Mouse (Mus musculus): ENCODE data around the gene Disp1.

Disp1 gene

GRCm38 (mm10) chr1:183220796-183221718, at the start of gene Disp1:
Gene Disp1, minus strand, starts transcription at chr1:183221522.
- peak; percentile 34 for DNase-seq (ENCODE audit: low read depth, low spot score)

GRCm38 (mm10) chr1:183267666-183268065, 46.3 kb upstream of the Disp1 start:
- DNase-seq (ENCODE audit: low read depth, low spot score), result no peak

DNA sequence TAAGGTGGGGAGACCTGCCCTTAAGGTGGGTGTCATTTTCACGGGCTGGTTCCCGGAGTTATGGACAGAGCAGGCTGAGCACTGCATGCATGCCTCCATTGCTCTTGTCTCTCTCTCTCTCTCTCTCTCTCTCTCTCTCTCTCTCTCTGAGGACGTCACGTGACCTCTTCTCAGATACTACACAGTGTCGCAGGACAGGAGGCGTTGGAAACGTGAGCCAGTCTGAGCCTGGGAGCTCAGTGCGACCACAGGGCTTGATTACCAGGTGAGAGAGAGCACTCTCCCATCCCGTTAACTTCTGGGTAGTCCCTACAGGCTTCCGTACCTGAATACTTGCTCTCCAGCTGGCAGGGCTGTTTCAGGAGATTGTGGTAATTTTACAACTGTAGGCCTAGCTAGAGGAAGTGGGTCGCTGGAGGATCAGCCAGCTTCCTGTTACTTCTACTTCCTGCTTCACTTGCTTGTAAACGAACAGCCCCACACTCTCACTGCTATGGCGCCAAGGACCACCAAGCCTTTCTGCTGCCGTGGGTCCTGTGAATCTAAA, 44.7 kb upstream of the Disp1 start:
- no peak for DNase-seq (ENCODE audit: low read depth, low spot score)

DNA sequence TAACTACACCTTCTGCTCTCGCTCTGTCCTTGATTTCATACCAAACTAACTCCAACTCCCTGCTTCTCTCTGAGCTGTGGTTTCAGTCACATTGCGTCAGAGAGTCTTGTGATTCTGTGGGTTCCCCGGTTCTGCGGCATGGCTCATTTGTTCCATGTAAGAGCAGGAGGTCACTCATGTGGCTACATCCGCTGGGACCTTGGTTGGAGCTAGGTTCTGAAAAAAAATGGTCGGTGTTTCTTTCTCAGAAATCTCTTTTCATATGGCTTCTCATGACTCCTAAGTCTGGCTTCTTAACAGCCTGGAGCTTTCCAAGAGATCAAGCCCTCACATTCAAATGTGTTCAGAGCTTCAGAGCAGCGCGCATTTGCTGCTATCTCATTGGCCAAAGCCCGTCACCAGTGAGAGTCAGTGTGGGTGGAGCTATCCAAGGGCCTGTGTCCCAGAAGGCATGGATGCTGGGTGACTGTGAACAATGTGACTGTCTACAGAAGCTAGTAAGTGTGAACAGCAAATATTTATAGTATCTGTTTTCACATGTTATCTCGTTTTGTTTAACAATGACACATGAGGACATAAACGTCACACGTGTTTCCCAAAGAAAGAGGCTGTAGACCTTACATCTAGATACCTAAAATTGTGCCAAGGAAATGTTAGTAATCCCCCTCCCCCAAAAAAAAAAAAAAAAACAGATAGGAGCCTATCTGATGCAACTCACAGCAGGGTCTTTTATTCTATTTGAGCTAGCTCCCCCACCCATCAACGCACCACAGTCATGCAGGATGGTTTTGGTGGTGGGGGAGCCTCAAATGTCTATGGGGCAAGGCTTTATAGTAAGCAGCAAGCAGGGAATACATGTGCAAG, 43.1 kb upstream of the Disp1 start:
- no peak for DNase-seq (ENCODE audit: low read depth, low spot score)

DNA sequence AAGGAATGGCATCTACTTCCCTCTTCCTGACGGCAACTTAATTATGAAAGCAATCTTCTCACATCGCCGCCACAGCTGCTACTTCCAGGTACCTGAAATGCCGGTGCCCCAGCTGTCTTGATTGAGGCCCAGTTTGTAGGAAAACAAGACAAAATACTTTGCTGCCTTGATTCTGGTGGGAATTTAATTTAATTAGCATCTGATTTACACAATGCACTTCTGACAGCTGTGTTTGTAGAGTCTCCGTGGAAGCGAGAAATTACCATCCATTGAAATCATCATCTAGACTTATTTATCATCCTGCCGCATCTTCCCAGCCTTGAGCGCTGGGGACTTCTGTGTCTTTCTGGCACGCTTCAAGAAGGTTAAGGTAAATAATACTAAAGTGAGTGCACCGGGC, 31.3 kb upstream of the Disp1 start:
- DNase-seq (ENCODE audit: low read depth, low spot score), result no peak

DNA sequence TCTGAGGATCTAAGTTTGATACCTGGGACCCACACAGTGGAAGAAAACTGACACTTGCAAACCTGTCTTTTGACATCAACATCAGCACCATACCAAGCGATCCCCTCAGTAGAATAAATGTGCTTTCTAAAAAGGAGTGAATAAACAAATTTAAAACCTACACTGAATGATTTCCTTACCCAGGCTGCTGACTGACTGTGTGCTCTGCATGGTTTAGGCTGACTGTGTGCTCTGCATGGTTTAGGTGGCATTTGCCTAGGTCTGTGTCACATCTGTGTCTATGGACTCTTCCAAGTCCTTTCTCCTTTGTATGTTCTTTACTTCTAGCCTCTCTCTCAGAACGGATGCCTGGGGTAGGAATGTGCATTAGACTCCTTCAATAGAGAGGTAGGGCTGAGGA, 30.5 kb upstream of the Disp1 start:
- no peak for DNase-seq (ENCODE audit: low read depth, low spot score)

DNA sequence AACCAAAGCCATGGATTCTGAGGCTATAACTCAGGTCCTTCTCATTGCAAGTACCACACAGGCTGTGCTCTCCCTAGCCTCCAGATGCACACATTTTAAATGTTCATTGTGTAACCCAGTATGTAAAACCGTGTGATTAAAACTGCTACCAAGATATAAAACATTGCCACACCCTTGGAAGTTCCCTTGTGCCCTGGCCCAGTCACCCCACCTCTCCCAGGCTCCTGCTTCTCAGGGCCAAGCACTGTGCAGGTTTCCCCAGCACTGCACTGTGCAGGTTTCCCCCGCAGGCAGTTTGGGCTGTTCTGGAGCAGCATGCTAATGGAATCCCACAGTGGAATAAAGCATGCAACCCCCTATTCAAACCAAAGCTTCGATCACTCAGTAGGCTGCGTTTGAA, 29.3 kb upstream of the Disp1 start:
- no peak for DNase-seq (ENCODE audit: low read depth, low spot score)

DNA sequence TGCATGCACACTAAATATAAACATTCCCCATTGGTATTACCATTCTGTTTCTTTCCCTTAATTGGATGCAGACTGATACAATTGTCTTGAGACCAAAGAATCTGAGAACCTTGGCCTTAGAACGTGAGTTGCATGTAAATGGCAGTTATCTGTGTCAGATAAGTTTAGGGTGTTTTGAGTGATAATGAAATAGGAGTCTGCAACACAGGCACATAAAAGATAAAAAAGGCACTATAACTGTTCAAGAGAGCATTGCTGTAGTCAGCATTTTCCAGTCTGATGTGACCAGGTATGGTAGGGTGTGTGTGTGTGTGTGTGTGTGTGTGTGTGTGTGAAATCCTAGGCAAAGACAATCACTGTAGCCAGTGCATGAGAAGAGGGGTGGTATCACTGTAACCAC, 26.8 kb upstream of the Disp1 start:
- DNase-seq (ENCODE audit: low read depth, low spot score), result no peak

GRCm38 (mm10) chr1:183243293-183243692, 22.0 kb upstream of the Disp1 start:
- DNase-seq (ENCODE audit: low read depth, low spot score), result no peak

- peak; percentile 16 for DNase-seq (ENCODE audit: low read depth, low spot score)
These were observed 16.6 kb upstream of the Disp1 start for GRCm38 (mm10) chr1:183237901-183238300.

- DNase-seq (ENCODE audit: low read depth, low spot score), result no peak
These were observed 15.1 kb upstream of the Disp1 start for GRCm38 (mm10) chr1:183236460-183236859.

DNA sequence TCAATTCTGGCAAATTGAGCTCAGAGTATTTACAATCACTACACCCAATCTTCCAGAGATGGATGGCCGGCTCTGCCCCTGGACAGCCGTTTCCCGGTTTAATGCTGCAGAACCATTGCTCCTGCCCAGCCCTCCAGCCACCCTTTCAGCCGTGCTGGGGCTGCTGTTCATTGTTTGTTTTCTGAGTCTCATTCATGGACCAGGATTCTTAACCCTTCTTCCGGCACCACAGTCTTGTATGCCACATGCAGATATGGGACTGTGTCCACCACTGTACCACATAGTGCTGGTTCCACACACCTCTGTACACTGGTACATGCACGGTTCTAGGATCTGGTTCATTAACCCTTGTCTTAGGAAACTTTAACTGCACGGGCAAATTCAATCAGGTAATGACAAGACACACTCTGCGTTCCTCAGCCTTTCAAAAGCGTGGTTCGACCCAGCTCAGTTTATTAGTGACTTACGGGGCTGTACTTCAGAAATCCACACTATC, 12.4 kb upstream of the Disp1 start:
- no peak for DNase-seq (ENCODE audit: low read depth, low spot score)

GRCm38 (mm10) chr1:183232985-183233678, 11.8 kb upstream of the Disp1 start:
- DNase-seq (ENCODE audit: low read depth, low spot score), result no peak

DNA sequence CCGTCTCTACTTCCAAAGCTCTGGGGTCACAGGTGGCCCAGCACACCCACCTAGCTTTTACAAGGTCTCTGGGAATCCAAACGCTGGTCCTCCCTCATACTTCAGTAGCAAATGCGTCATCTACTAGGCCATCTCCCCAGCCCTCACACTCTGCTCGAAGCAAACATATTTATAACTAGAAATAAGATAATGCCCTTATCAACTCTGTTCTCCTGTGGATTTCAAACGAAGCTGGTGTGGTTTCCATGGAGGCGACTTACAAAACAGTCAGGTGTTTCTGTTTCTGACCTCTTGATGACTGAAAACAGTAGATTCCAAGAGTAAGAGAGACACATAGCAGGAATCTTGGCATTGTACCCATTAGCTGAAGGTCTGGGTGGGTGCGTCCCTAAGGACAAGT, 6.1 kb upstream of the Disp1 start:
- no peak for DNase-seq (ENCODE audit: low read depth, low spot score)

DNA sequence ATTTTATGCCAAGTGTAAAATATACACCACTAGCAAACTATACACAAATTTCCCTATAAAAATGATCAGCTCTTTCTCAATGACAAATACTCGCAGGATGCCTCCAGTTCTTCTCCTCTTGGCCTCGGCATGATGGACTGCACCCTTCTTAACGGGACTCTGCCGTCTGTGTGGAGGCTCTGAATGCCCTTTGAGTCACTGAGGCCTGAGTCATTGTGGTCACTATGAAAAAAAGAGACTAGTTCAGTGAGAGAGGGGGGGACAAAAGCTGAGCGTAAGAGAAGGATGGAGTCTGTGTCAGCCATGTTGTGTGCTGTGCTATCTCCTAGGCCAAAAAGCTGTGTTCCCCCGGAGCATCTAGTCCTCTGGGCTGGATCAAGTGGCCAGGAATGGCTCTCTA, 2.3 kb downstream of the Disp1 start:
- no peak for DNase-seq (ENCODE audit: low read depth, low spot score)

DNA sequence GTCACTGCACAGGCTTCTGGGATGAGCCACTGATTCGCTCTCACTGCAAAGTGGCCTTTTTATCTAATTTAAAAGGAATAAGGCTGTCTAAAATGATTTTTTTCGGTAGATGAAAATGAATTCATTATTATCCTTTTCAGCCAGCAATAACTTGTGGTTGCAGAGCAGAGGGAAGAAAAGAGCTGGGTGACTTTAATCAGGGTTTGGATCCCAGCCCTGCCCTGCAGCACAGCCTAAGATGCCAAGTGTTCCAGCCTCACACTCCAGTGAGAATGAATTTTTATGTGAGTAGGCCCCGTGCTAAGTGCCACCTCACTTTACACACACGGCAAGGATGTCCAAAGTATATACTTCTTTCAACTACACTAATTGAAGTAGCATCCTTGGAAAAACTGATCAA, 4.6 kb downstream of the Disp1 start:
- no peak for DNase-seq (ENCODE audit: low read depth, low spot score)

GRCm38 (mm10) chr1:183215706-183216105, 5.6 kb downstream of the Disp1 start:
- DNase-seq (ENCODE audit: low read depth, low spot score), result no peak

DNA sequence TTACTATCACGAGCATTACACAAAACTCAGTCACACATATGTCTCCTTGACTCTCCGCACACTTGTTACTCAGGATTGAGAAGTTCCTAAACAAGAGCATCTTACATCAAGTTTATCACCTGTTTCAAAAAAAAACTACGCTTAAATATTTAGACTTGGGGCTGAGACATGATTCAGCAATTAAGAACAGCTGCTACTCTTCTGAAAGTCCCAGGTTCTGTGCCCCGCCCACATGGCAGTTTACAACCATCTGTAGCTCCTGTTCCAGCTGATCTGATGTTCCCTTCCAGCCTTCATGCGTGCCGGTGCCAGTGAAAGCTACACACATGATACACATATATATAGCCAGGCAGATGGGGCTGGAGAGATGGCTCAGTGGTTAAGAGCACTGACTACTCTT, 7.5 kb downstream of the Disp1 start:
- DNase-seq (ENCODE audit: low read depth, low spot score), result no peak

DNA sequence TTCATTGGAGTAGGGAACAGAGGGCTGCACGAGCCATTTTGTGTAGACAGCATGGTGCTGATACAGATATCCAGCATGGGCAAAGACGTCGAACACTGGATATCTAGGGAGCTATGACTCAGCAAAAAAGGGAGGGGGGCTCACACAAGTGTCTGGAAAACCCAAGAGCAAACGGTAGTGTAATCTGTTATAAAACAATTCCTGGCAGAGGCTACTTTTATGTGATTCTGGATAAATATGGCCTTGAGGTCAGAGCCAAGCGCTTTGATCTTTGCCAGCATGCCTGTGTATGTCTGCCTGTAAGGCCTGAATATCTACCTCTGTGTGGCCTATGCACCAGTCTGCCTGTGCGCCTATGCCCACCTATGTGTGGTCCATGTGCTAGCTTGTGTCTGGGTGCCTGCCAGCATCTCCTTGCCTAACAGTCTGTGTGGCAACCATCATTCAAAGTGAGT, 8.5 kb downstream of the Disp1 start:
- no peak for DNase-seq (ENCODE audit: low read depth, low spot score)

GRCm38 (mm10) chr1:183210115-183210514, 11.2 kb downstream of the Disp1 start:
- no peak for DNase-seq (ENCODE audit: low read depth, low spot score)

GRCm38 (mm10) chr1:183207623-183208022, 13.7 kb downstream of the Disp1 start:
- no peak for DNase-seq (ENCODE audit: low read depth, low spot score)
